Mouse (Mus musculus): ENCODE data around the gene Sh3bp5l. TPM values are rescaled to one million over a fixed set of nuclear protein-coding genes. Genes with fewer than 3 reads are reported as not detected.
"Not testable (repeated sequence)": the region's sequence is repeated elsewhere in the genome, so short reads cannot be mapped to it uniquely, and the experiment has no call there.

Gene Sh3bp5l
- polyA plus RNA-seq, 1 experiment from 2014 or later = 28.3 TPM

DNA sequence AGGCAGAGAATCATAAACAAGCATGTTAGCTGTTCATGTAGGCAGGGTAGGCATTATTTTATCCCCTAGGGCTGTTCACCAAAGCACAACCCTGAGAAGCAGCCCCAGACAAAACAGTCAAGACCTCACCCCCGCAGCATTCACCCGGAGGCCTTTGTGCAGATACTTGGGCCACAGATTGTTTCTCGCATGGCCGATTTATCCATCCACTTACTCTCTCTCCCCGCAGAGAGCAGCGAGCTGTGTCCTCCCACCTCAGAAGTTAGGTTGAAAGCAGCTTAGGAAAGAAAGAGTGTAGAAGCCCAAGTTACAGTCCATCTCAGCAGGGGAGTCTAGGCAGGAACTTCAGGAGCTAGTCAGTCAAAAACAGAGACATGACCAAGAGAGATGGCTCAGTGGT is 33.1 kb upstream of the Sh3bp5l start:
- no peaks in the 10 kb centered on the region for H3K4me1 ChIP-seq (replicated peaks; ENCODE audit: insufficient read depth, low read length)
- no peak overlapping the region for H3K9ac ChIP-seq (ENCODE audit: low read depth, low read length)
- TF ChIP-seq CTCF (IDR thresholded peaks at IDR 0.05; ENCODE audit: low read depth) = no peak
- DNase-seq (ENCODE audit: low spot score) (peak; percentile 67), ATAC-seq (replicated peaks; ENCODE audit: low FRiP score, low read depth) (no peak)
- H3K9me3 ChIP-seq (replicated peaks; ENCODE audit: low read length) = no peaks in the 10 kb centered on the region
- H3K36me3 ChIP-seq (ENCODE audit: insufficient read depth, low read length) = no peaks in the 10 kb centered on the region
- WGBS = 52% methylated on average over 6 of the region's 6 CpGs
- H3K27me3 ChIP-seq (ENCODE audit: insufficient read depth, low read length) = no peaks in the 10 kb centered on the region
- no peak overlapping the region for H3K4me2 ChIP-seq (ENCODE audit: low read length)
- peak overlapping the region; percentile 33; the same call in 1 of the 2 replicates for H3K27ac ChIP-seq
- no peak overlapping the region for H3K4me3 ChIP-seq (replicated peaks; ENCODE audit: low read depth, low read length)

DNA sequence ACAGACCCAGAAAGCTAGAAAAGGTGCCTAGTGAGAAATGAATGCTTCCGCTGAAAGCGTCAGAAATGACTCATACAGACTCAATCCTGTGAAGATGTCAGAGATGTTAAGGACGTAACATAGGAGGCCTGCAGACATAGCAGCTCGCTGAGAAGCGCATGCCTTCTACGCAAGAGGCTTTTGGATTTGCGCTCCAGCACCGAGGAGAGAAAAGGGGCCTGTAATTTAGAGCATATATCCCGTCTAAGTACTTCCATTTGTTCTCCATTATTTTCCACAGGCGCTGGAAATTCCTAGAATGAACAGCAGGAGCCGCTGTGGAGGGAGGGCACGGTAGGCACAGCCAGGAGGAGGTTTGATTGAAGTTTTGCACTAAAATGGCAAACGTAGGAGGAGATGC is 29.5 kb upstream of the Sh3bp5l start:
- 14% methylated on average over 13 of the region's 13 CpGs for WGBS
- Histone ChIP-seq H3K27me3 (ENCODE audit: insufficient read depth, low read length) (no peaks in the 10 kb centered on the region), H3K9me3 (replicated peaks; ENCODE audit: low read length) (no peaks in the 10 kb centered on the region), H3K27ac (no peak overlapping the region), H3K4me2 (ENCODE audit: low read length) (peak overlapping the region; percentile 49), H3K9ac (ENCODE audit: low read depth, low read length) (no peak overlapping the region), H3K4me3 (replicated peaks; ENCODE audit: low read depth, low read length) (peak overlapping the region; percentile 41; the same call in 1 of the 2 replicates), H3K36me3 (ENCODE audit: insufficient read depth, low read length) (no peaks in the 10 kb centered on the region), H3K4me1 (replicated peaks; ENCODE audit: insufficient read depth, low read length) (no peaks in the 10 kb centered on the region; the same call in 1 of the 2 replicates)
- DNase-seq (ENCODE audit: low spot score) (peak; percentile 84), ATAC-seq (replicated peaks; ENCODE audit: low FRiP score, low read depth) (no peak)
- peak; percentile 80 for TF ChIP-seq CTCF (IDR thresholded peaks at IDR 0.05; ENCODE audit: low read depth)

DNA sequence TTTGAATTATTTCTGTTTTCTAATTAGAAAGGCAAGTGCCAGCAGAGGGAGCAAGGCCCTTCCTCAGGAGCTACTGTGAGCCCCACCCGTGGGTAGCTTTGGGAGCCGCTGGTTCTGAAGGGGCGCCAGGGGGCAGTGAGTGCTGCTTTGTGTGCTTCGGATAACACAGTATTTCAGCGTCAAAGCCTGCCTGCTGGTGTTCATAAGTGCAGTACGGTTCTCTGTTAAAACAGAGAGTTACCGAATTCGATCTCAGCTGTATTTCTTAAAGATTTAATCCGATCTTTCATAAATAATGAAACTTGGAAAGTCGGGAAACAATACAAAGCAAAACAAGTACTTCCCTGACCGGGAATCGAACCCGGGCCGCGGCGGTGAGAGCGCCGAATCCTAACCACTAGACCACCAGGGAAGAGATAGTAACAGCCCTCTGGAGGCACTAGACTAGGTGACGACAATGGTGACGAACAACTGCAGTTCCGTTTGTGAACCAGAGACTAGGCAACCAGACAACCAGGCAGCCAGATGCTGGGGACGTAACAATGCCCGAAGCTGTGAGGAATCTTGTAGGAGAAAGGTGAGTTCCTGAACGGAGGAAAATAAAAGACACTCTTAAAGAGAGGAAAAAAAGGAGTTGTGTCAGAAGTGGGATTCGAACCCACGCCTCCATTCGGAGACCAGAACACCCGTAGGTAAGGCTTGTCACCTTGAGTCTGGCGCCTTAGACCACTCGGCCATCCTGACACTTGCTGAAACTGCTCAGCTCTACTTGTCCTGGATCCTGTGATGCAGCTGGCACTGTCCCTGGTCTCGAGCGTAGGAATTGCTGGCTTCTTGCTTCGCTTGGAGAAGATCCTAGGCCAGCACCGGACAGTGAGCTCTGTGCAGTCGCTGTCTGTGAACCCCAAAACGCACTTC is 28.4 kb upstream of the Sh3bp5l start:
- Histone ChIP-seq H3K4me3 (replicated peaks; ENCODE audit: low read depth, low read length) (peak overlapping the region; percentile 41), H3K36me3 (ENCODE audit: insufficient read depth, low read length) (no peaks in the 10 kb centered on the region), H3K9me3 (replicated peaks; ENCODE audit: low read length) (no peaks in the 10 kb centered on the region), H3K9ac (ENCODE audit: low read depth, low read length) (peak overlapping the region; percentile 43), H3K27ac (peak overlapping the region; percentile 81), H3K27me3 (ENCODE audit: insufficient read depth, low read length) (no peaks in the 10 kb centered on the region), H3K4me1 (replicated peaks; ENCODE audit: insufficient read depth, low read length) (peaks cover under 1% of the 10 kb centered on the region), H3K4me2 (ENCODE audit: low read length) (peak overlapping the region; percentile 49)
- DNase-seq (ENCODE audit: low spot score) (peak; percentile 98), ATAC-seq (replicated peaks; ENCODE audit: low FRiP score, low read depth) (peak; percentile 91)
- WGBS = under 1% methylated on average over 36 of the region's 36 CpGs
- peak; percentile 94 for TF ChIP-seq CTCF (IDR thresholded peaks at IDR 0.05; ENCODE audit: low read depth)

DNA sequence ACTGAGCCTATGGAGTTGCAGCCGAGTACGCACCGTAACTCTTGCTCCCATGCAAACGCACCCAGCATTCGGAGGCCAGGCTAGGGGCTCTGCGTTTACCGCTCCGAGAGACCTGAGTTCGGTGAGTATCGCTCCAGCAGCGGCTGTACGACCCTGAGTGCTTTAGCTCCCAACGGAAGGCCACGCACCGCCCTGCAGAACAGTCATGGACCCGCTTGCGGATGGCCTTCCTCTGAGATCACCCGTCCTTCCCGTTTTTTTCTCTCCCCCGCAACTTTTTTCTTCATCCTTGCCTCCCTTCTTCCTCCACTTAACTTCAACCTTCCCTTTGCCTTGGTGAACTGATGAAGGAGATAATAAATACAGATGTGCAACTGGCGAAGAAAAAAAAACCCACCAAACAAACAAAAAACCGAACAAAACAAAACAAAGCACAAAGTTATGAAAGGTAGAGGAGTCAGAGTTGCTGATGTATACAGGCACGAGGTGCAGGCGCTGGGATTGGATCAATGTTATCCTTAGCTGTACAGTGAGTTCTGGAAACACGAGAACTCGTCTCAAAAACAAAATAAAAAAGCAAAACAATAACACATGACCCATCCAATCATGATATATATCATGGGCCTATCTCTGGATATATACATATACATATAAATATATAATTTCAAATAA is 27.6 kb upstream of the Sh3bp5l start:
- ATAC-seq (replicated peaks; ENCODE audit: low FRiP score, low read depth) = peak; percentile 17; the same call in 1 of the 2 replicates
- no peaks in the 10 kb centered on the region for H3K27me3 ChIP-seq (ENCODE audit: insufficient read depth, low read length)
- peak; percentile 24 for DNase-seq (ENCODE audit: low spot score)
- WGBS = under 1% methylated on average over 26 of the region's 26 CpGs
- peak overlapping the region; percentile 43 for H3K9ac ChIP-seq (ENCODE audit: low read depth, low read length)
- no peaks in the 10 kb centered on the region for H3K9me3 ChIP-seq (replicated peaks; ENCODE audit: low read length)
- peak overlapping the region; percentile 41 for H3K4me3 ChIP-seq (replicated peaks; ENCODE audit: low read depth, low read length)
- no peaks in the 10 kb centered on the region for H3K36me3 ChIP-seq (ENCODE audit: insufficient read depth, low read length)
- peaks cover 7% of the 10 kb centered on the region for H3K4me1 ChIP-seq (replicated peaks; ENCODE audit: insufficient read depth, low read length)
- no peak for TF ChIP-seq CTCF (IDR thresholded peaks at IDR 0.05; ENCODE audit: low read depth)
- H3K27ac ChIP-seq = peak overlapping the region; percentile 81
- H3K4me2 ChIP-seq (ENCODE audit: low read length) = peak overlapping the region; percentile 49

DNA sequence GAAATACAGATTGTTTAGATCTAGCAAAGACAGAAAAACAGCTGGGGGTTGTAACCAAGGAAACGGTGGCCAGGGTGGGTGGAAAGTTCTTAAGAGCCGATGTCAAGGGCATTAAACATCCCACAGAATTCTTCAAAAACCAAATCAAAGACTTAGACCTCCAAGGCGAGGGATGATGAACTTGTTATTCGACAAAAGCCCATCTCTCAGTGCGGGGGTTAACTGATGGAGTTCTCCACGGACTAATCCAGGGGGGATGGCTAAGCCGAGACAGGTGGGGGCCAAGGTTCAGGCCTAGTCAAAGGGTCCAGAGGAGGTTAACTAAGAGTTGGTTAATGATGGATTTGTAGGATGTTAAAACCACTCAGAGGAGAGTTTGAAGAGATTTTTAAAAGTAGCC is 26.9 kb upstream of the Sh3bp5l start:
- TF ChIP-seq CTCF (IDR thresholded peaks at IDR 0.05; ENCODE audit: low read depth) = no peak
- no peaks in the 10 kb centered on the region for H3K27me3 ChIP-seq (ENCODE audit: insufficient read depth, low read length)
- no peak overlapping the region for H3K9ac ChIP-seq (ENCODE audit: low read depth, low read length)
- DNase-seq (ENCODE audit: low spot score) (peak; percentile 18), ATAC-seq (replicated peaks; ENCODE audit: low FRiP score, low read depth) (no peak)
- peak overlapping the region; percentile 30 for H3K4me2 ChIP-seq (ENCODE audit: low read length)
- H3K4me3 ChIP-seq (replicated peaks; ENCODE audit: low read depth, low read length) = no peak overlapping the region
- WGBS = 21% methylated on average over 7 of the region's 7 CpGs
- no peak overlapping the region for H3K27ac ChIP-seq
- no peaks in the 10 kb centered on the region for H3K36me3 ChIP-seq (ENCODE audit: insufficient read depth, low read length)
- H3K9me3 ChIP-seq (replicated peaks; ENCODE audit: low read length) = no peaks in the 10 kb centered on the region
- H3K4me1 ChIP-seq (replicated peaks; ENCODE audit: insufficient read depth, low read length) = peaks cover 10% of the 10 kb centered on the region

DNA sequence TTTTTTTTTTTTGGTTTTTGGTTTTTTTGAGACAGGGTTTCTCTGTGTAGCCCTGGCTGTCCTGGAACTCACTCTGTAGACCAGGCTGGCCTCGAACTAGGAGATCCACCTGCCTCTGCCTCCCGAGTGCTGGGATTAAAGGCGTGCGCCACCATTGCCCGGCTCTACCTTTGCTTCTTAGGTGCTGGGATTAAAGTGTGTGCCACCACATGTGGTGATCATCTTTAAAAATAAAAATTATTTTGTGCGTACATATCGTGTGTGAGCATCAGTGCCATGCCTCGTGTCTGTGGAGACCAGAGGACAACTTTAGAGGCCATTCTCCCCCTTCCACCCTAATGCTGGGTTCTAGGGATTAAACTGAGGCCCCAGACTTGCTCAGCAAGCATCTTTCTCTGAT is 25.2 kb upstream of the Sh3bp5l start:
- not testable (repeated sequence) for H3K4me2 ChIP-seq (ENCODE audit: low read length); H3K27me3 ChIP-seq (ENCODE audit: insufficient read depth, low read length); H3K36me3 ChIP-seq (ENCODE audit: insufficient read depth, low read length); H3K27ac ChIP-seq; H3K9ac ChIP-seq (ENCODE audit: low read depth, low read length); ATAC-seq (replicated peaks; ENCODE audit: low FRiP score, low read depth); H3K4me3 ChIP-seq (replicated peaks; ENCODE audit: low read depth, low read length); DNase-seq (ENCODE audit: low spot score); H3K4me1 ChIP-seq (replicated peaks; ENCODE audit: insufficient read depth, low read length); H3K9me3 ChIP-seq (replicated peaks; ENCODE audit: low read length)
- 94% methylated on average over 8 of the region's 8 CpGs for WGBS
